Mouse (Mus musculus) ES-E14 (cell line): ENCODE results near the gene Fgf10. TPM values are rescaled to one million over a fixed set of nuclear protein-coding genes. Genes with fewer than 3 reads are reported as not detected.

ENCODE experiments used
- DNase-seq: peaks from one replicate; pipeline ENCODE4 v3.0.0-alpha.2; 2013; ENCODE audit warnings: low read depth, low spot score
- H3K27ac ChIP-seq: 2 replicates; pipeline ENCODE4 v1.5.1; 2012; ENCODE audit warnings: low read depth, mild to moderate bottlenecking, low read length, moderate library complexity, mixed read lengths; ENCODE audit not compliant: poor library complexity, insufficient read depth, severe bottlenecking
- H3K36me3 ChIP-seq: 2 replicates; pipeline ENCODE4 v1.6.1; 2012; ENCODE audit warnings: mild to moderate bottlenecking, low read length, moderate library complexity, mixed read lengths; ENCODE audit not compliant: control insufficient read depth, poor library complexity, insufficient read depth, severe bottlenecking
- H3K4me1 ChIP-seq, 2 experiments: fragments of 150-350 bp in 1 of 2; sonication (generic) in 1 of 2; 2 replicates each; pipeline ENCODE4 v1.6.1; 2012; ENCODE audit warnings: low read length in 2 of 2, mild to moderate bottlenecking in 1 of 2, mixed read lengths in 1 of 2; ENCODE audit not compliant: control insufficient read depth in 2 of 2, insufficient read depth in 2 of 2, poor library complexity in 1 of 2
- H3K4me3 ChIP-seq, 2 experiments: fragments of 150-350 bp in 1 of 2; sonication (generic) in 1 of 2; 2 replicates each; pipeline ENCODE4 v1.5.1; 2012; ENCODE audit warnings: low read length in 2 of 2, low read depth in 1 of 2, mild to moderate bottlenecking in 1 of 2, mixed read lengths in 1 of 2; ENCODE audit not compliant: insufficient read depth in 1 of 2, poor library complexity in 1 of 2, severe bottlenecking in 1 of 2
- H3K9ac ChIP-seq: 2 replicates; pipeline ENCODE4 v1.6.1; 2012; ENCODE audit warnings: low read depth, mild to moderate bottlenecking, low read length, mixed read lengths; ENCODE audit not compliant: poor library complexity, insufficient read depth, severe bottlenecking
- H3K9me3 ChIP-seq: fragments of 150-350 bp; sonication (generic); 2 replicates; pipeline ENCODE4 v1.6.1; 2012; ENCODE audit warnings: low read depth, mild to moderate bottlenecking, low read length; ENCODE audit not compliant: control insufficient read depth, insufficient read depth
- CHD2 ChIP-seq: IDR thresholded peaks from 2 replicates; pipeline ENCODE4 v1.6.1; 2014; ENCODE audit warnings: mild to moderate bottlenecking, low read depth, low read length, inconsistent platforms
- HCFC1 ChIP-seq: IDR thresholded peaks from 2 replicates; pipeline ENCODE4 v1.6.1; 2012; ENCODE audit warnings: low read length, inconsistent platforms, borderline replicate concordance; ENCODE audit not compliant: insufficient read depth
- MAFK ChIP-seq: IDR thresholded peaks from 2 replicates; pipeline ENCODE4 v1.6.1; 2014; ENCODE audit warnings: mild to moderate bottlenecking, low read depth, low read length, inconsistent platforms; ENCODE audit not compliant: insufficient read depth
- ZC3H11A ChIP-seq: IDR thresholded peaks from 2 replicates; pipeline ENCODE4 v1.6.1; 2012; ENCODE audit warnings: low read depth, mild to moderate bottlenecking, inconsistent platforms, low read length, borderline replicate concordance
- ZNF384 ChIP-seq: IDR thresholded peaks from 2 replicates; pipeline ENCODE4 v1.6.1; 2012; ENCODE audit warnings: low read depth, low read length, inconsistent platforms
- in situ Hi-C, 2 experiments: fragments of 600-800 bp; cut with MboI; formaldehyde crosslinking; loops; one replicate each; pipeline ENCODE4 v1.15.1; 2025; ENCODE audit warnings: low sequenced_read_pairs in 2 of 2, inconsistent platforms in 1 of 2; ENCODE audit not compliant: unreplicated experiment in 2 of 2
- total RNA-seq: library from RNA; depleted of rRNA; stranded (reverse); fragments of 300-350 nt; gene quantifications from 2 replicates; pipeline ENCODE4 v1.2.3, GENCODE M21; 2012

Gene Fgf10
- total RNA-seq, 1 experiment, result 1.7 TPM

DNA sequence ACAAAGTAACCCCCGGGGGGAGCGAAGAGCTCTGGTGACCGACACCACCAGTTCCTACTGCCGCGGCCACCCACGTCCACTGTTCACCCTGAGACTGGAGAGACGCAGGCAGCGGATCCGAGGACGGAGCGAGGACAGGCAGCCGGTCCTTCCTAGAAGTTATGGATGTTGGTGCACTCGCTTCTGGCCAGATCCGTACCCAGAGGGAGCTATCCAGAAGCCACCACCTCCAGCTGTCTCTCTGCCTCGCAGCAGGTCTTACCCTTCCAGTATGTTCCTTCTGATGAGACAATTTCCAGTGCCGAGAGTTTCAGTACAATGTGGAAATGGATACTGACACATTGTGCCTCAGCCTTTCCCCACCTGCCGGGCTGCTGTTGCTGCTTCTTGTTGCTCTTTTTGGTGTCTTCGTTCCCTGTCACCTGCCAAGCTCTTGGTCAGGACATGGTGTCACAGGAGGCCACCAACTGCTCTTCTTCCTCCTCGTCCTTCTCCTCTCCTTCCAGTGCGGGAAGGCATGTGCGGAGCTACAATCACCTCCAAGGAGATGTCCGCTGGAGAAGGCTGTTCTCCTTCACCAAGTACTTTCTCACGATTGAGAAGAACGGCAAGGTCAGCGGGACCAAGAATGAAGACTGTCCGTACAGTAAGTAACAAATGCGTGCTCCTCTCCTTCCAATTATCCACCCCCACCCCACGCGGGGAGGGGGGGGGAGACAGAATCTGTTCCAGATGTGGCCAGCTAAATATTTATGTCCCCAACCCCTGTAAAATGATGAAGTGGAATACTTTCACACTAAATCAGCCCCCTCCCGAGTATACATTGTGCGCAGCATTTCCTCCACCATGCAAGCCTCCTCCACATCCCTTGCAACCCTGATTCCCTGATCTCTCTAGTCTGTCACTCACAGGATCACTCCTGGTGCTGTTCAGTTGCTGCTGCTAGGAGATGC, 45.8 kb downstream of the Fgf10 start:
- no peak overlapping the region for H3K9ac ChIP-seq
- H3K9me3 ChIP-seq, result no peaks in the 10 kb centered on the region
- H3K36me3 ChIP-seq, result no peaks in the 10 kb centered on the region
- DNase-seq, result no peak
- in situ Hi-C loops, result no loop called here
- TF ChIP-seq MAFK (no peak), HCFC1 (no peak), ZC3H11A (no peak), ZNF384 (no peak), CHD2 (no peak)
- peaks cover 0 to 10% of the 10 kb centered on the region in 2 experiments; a peak in 2 of 4 replicates for H3K4me1 ChIP-seq
- H3K4me3 ChIP-seq, result peak overlapping the region; percentile 61 to 67
- no peak overlapping the region for H3K27ac ChIP-seq

DNA sequence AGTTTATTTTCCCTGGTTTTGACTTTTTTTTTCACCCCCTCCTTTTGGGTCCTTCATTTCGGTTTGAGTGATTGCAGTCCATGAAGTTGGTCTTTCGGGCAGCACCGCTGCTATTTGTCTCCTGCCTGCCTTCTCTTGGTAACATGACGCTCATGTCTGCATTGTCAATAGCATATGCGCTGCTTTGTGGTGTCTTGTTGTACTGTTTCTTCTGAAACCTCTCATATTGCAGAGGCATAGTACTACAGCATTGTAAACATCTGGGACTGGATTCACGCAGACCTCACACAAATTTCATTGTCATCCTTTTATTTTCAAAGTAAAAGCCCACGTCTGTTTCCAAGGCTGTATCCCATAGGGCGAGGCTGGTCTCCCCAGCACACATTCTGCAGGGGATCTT, 46.7 kb downstream of the Fgf10 start:
- TF ChIP-seq MAFK (no peak), HCFC1 (no peak), ZNF384 (no peak), ZC3H11A (no peak)
- no peaks in the 10 kb centered on the region for H3K36me3 ChIP-seq
- no peak overlapping the region for H3K4me3 ChIP-seq
- no peaks in the 10 kb centered on the region for H3K9me3 ChIP-seq
- no peak overlapping the region for H3K27ac ChIP-seq
- no peak for DNase-seq
- in situ Hi-C loops, result no loop called here
- H3K9ac ChIP-seq, result no peak overlapping the region
- H3K4me1 ChIP-seq, result peaks cover 0 to 10% of the 10 kb centered on the region in 2 experiments; a peak in 2 of 4 replicates

DNA sequence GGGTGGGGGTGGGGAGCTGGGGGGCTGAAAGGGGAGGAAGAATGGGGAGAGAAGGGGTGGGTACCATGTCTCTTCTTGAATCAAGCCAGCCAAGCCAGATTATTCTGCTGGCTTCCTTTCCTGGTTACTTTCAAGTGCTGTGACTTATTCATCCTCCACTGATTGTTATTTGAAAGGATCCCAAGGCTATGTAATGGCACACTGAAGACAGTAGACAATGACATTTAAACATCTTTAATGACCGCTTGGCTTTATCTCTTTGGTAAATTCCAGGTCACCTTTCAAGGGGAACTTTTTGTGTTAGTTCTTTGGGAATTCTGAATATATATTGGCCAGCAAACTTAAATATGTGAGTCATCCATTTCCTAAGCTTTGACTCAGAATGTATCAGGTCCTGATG, 47.1 kb downstream of the Fgf10 start:
- no peak for DNase-seq
- in situ Hi-C loops, result no loop called here
- TF ChIP-seq ZNF384, result no peak
- TF ChIP-seq CHD2, result no peak
- no peak for TF ChIP-seq HCFC1
- no peaks in the 10 kb centered on the region for H3K36me3 ChIP-seq
- H3K4me3 ChIP-seq, result no peak overlapping the region
- H3K9ac ChIP-seq, result no peak overlapping the region
- H3K9me3 ChIP-seq, result no peaks in the 10 kb centered on the region
- peaks cover 0 to 10% of the 10 kb centered on the region in 2 experiments; a peak in 2 of 4 replicates for H3K4me1 ChIP-seq
- no peak overlapping the region for H3K27ac ChIP-seq

- DNase-seq, result no peak
- in situ Hi-C loops, result no loop called here
Observed at GRCm38 (mm10) chr13:118718396-118718795, 48.8 kb downstream of the Fgf10 start.

More at GRCm38 (mm10) chr13:118718396-118718795, 48.8 kb downstream of the Fgf10 start:
- Histone ChIP-seq H3K9ac (no peak overlapping the region), H3K4me3 (no peak overlapping the region), H3K36me3 (no peaks in the 10 kb centered on the region), H3K4me1 (peaks cover 0 to 10% of the 10 kb centered on the region in 2 experiments; a peak in 2 of 4 replicates), H3K27ac (no peak overlapping the region), H3K9me3 (no peaks in the 10 kb centered on the region)
- TF ChIP-seq ZC3H11A (no peak), ZNF384 (no peak), HCFC1 (no peak), CHD2 (no peak), MAFK (no peak)
